Mouse (Mus musculus) spleen, adult 2 months (tissue): Measurements from ENCODE around the gene Cd3eap.

Experiments used
- CTCF ChIP-seq: fragments of 200-500 bp; IDR thresholded peaks from 2 replicates; pipeline ENCODE4 v1.5.1; 2011; ENCODE audit warnings: mild to moderate bottlenecking, inconsistent platforms; ENCODE audit not compliant: insufficient read depth, insufficient read length, insufficient replicate concordance; ENCODE audit errors: extremely low read depth
- POLR2A ChIP-seq: fragments of 200-500 bp; IDR thresholded peaks from 2 replicates; pipeline ENCODE4 v1.6.1; 2011; ENCODE audit warnings: low read depth, low read length, inconsistent platforms

DNA sequence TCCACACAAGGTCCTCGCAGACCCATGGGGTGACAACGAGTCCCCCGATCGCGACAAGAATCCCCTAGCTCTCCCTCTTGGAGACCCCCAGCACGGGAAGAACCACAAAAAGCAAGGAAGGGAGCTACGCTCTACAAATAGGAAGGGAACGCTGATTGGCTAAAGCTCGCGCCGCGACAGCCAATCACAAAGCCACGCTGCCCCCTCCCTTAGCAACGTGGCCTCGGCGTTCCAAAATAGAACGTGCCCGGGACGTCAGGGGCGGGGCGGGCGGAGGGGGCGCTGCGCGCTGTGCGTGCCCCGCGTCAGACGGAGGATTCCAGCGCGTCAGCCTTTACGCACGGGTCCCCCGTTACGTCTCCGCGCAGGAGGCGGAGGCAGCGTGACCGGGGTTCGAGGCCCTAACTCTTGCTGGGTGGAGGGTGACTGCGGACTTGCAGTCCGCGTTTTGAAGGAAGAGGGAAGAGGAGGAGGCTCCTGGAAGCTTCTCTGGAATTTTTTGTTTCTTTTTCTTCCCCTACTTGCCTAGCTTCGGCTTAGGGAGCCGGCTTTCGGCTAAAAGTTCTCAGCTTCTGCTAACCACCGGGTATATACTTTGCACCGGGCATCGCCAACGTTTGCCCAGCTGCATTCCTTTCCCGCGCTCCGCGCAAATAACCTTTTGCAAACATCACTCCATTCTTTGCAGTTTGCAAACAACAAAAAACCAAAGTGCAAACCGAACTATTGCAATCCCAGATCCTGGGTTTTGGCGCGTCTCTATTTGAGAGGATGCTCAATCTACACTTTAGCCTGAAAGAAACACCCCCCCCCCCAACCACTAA is 50.6 kb downstream of the Cd3eap start:
- TF ChIP-seq CTCF (no peak; the same call in 1 of the 2 replicates), POLR2A (peak; percentile 46)
